Mouse (Mus musculus): Measurements from ENCODE around the gene Dennd6a. TPM values are rescaled to one million over a fixed set of nuclear protein-coding genes. Genes with fewer than 3 reads are reported as not detected.
A peak's percentile ranks its signal among the peaks of the same experiment; 100 is the strongest.

The Dennd6a gene
- polyA plus RNA-seq, 1 experiment, result 0.22 TPM

GRCm38 (mm10) chr14:26591353-26591752 lies 17.7 kb downstream of the Dennd6a start:
- Histone ChIP-seq H3K27me3 (ENCODE audit: control insufficient read depth) (no peaks in the 10 kb centered on the region), H3K9me3 (ENCODE audit: control insufficient read depth, low read length) (no peaks in the 10 kb centered on the region), H3K36me3 (ENCODE audit: control insufficient read depth) (peaks cover 24% of the 10 kb centered on the region), H3K4me3 (replicated peaks) (no peak overlapping the region), H3K4me1 (ENCODE audit: control insufficient read depth) (peaks cover 72% of the 10 kb centered on the region)
- TF ChIP-seq TAL1 (IDR thresholded peaks at IDR 0.05; ENCODE audit: low read length) (no peak), GATA1 (IDR thresholded peaks at IDR 0.05; ENCODE audit: low read length) (no peak)

GRCm38 (mm10) chr14:26593281-26593895 lies 19.7 kb downstream of the Dennd6a start:
- TF ChIP-seq TAL1 (IDR thresholded peaks at IDR 0.05; ENCODE audit: low read length) (no peak), GATA1 (IDR thresholded peaks at IDR 0.05; ENCODE audit: low read length) (no peak)
- no peak overlapping the region for H3K4me3 ChIP-seq (replicated peaks)
- H3K9me3 ChIP-seq (ENCODE audit: control insufficient read depth, low read length), result peaks cover 5% of the 10 kb centered on the region
- H3K4me1 ChIP-seq (ENCODE audit: control insufficient read depth), result peaks cover 63% of the 10 kb centered on the region
- H3K36me3 ChIP-seq (ENCODE audit: control insufficient read depth), result peaks cover 36% of the 10 kb centered on the region
- H3K27me3 ChIP-seq (ENCODE audit: control insufficient read depth), result no peaks in the 10 kb centered on the region

- Histone ChIP-seq H3K4me1 (ENCODE audit: control insufficient read depth) (peaks cover 53% of the 10 kb centered on the region), H3K4me3 (replicated peaks) (peak overlapping the region; percentile 12), H3K9me3 (ENCODE audit: control insufficient read depth, low read length) (peaks cover 7% of the 10 kb centered on the region), H3K36me3 (ENCODE audit: control insufficient read depth) (peaks cover 43% of the 10 kb centered on the region), H3K27me3 (ENCODE audit: control insufficient read depth) (no peaks in the 10 kb centered on the region)
- TF ChIP-seq GATA1 (IDR thresholded peaks at IDR 0.05; ENCODE audit: low read length) (no peak), TAL1 (IDR thresholded peaks at IDR 0.05; ENCODE audit: low read length) (no peak)
These were observed 21.5 kb downstream of the Dennd6a start for GRCm38 (mm10) chr14:26595167-26595566.

GRCm38 (mm10) chr14:26595695-26596365 lies 22.2 kb downstream of the Dennd6a start:
- H3K4me1 ChIP-seq (ENCODE audit: control insufficient read depth), result peaks cover 53% of the 10 kb centered on the region
- no peaks in the 10 kb centered on the region for H3K27me3 ChIP-seq (ENCODE audit: control insufficient read depth)
- H3K36me3 ChIP-seq (ENCODE audit: control insufficient read depth), result peaks cover 45% of the 10 kb centered on the region
- peaks cover 7% of the 10 kb centered on the region for H3K9me3 ChIP-seq (ENCODE audit: control insufficient read depth, low read length)
- peak overlapping the region; percentile 26 for H3K4me3 ChIP-seq (replicated peaks)
- TF ChIP-seq GATA1 (IDR thresholded peaks at IDR 0.05; ENCODE audit: low read length), result no peak
- no peak for TF ChIP-seq TAL1 (IDR thresholded peaks at IDR 0.05; ENCODE audit: low read length)

- Histone ChIP-seq H3K9me3 (ENCODE audit: control insufficient read depth, low read length) (no peaks in the 10 kb centered on the region), H3K4me3 (replicated peaks) (no peak overlapping the region), H3K4me1 (ENCODE audit: control insufficient read depth) (no peaks in the 10 kb centered on the region), H3K36me3 (ENCODE audit: control insufficient read depth) (peaks cover 70% of the 10 kb centered on the region), H3K27me3 (ENCODE audit: control insufficient read depth) (no peaks in the 10 kb centered on the region)
- TF ChIP-seq TAL1 (IDR thresholded peaks at IDR 0.05; ENCODE audit: low read length) (no peak), GATA1 (IDR thresholded peaks at IDR 0.05; ENCODE audit: low read length) (no peak)
These were observed 31.7 kb downstream of the Dennd6a start for GRCm38 (mm10) chr14:26605354-26605753.

- Histone ChIP-seq H3K27me3 (ENCODE audit: control insufficient read depth) (no peaks in the 10 kb centered on the region), H3K9me3 (ENCODE audit: control insufficient read depth, low read length) (no peaks in the 10 kb centered on the region), H3K4me3 (replicated peaks) (no peak overlapping the region), H3K4me1 (ENCODE audit: control insufficient read depth) (no peaks in the 10 kb centered on the region), H3K36me3 (ENCODE audit: control insufficient read depth) (peaks cover 76% of the 10 kb centered on the region)
- TF ChIP-seq TAL1 (IDR thresholded peaks at IDR 0.05; ENCODE audit: low read length), result no peak
- TF ChIP-seq GATA1 (IDR thresholded peaks at IDR 0.05; ENCODE audit: low read length), result no peak
These were observed 36.0 kb downstream of the Dennd6a start for GRCm38 (mm10) chr14:26609674-26610073.

GRCm38 (mm10) chr14:26610689-26611088 lies 37.0 kb downstream of the Dennd6a start:
- no peak for TF ChIP-seq TAL1 (IDR thresholded peaks at IDR 0.05; ENCODE audit: low read length)
- no peak for TF ChIP-seq GATA1 (IDR thresholded peaks at IDR 0.05; ENCODE audit: low read length)
- no peaks in the 10 kb centered on the region for H3K4me1 ChIP-seq (ENCODE audit: control insufficient read depth)
- no peaks in the 10 kb centered on the region for H3K9me3 ChIP-seq (ENCODE audit: control insufficient read depth, low read length)
- peaks cover 70% of the 10 kb centered on the region for H3K36me3 ChIP-seq (ENCODE audit: control insufficient read depth)
- H3K4me3 ChIP-seq (replicated peaks), result no peak overlapping the region
- no peaks in the 10 kb centered on the region for H3K27me3 ChIP-seq (ENCODE audit: control insufficient read depth)

GRCm38 (mm10) chr14:26625301-26625700 lies 51.6 kb downstream of the Dennd6a start:
- no peaks in the 10 kb centered on the region for H3K4me1 ChIP-seq (ENCODE audit: control insufficient read depth)
- H3K9me3 ChIP-seq (ENCODE audit: control insufficient read depth, low read length), result no peaks in the 10 kb centered on the region
- no peaks in the 10 kb centered on the region for H3K27me3 ChIP-seq (ENCODE audit: control insufficient read depth)
- no peak overlapping the region for H3K4me3 ChIP-seq (replicated peaks)
- peaks cover 88% of the 10 kb centered on the region for H3K36me3 ChIP-seq (ENCODE audit: control insufficient read depth)
- TF ChIP-seq GATA1 (IDR thresholded peaks at IDR 0.05; ENCODE audit: low read length), result no peak
- no peak for TF ChIP-seq TAL1 (IDR thresholded peaks at IDR 0.05; ENCODE audit: low read length)

GRCm38 (mm10) chr14:26626605-26627140 lies 53.0 kb downstream of the Dennd6a start:
- H3K9me3 ChIP-seq (ENCODE audit: control insufficient read depth, low read length), result no peaks in the 10 kb centered on the region
- no peaks in the 10 kb centered on the region for H3K27me3 ChIP-seq (ENCODE audit: control insufficient read depth)
- no peak overlapping the region for H3K4me3 ChIP-seq (replicated peaks)
- peaks cover 84% of the 10 kb centered on the region for H3K36me3 ChIP-seq (ENCODE audit: control insufficient read depth)
- TF ChIP-seq TAL1 (IDR thresholded peaks at IDR 0.05; ENCODE audit: low read length), result no peak
- TF ChIP-seq GATA1 (IDR thresholded peaks at IDR 0.05; ENCODE audit: low read length), result no peak
- H3K4me1 ChIP-seq (ENCODE audit: control insufficient read depth), result no peaks in the 10 kb centered on the region
